Mouse (Mus musculus) intestine, embryonic 16.5 days (tissue): Measurements from ENCODE around the gene Pask. TPM values are rescaled to one million over a fixed set of nuclear protein-coding genes. Genes with fewer than 3 reads are reported as not detected.

ENCODE experiments used
- ATAC-seq: fragments of 200-750 bp; cut with Nextera tagmentation; 2 replicates; pipeline ENCODE4 v1.8.0; 2017; ENCODE audit warnings: moderate TSS enrichment, moderate library complexity
- H3K27ac ChIP-seq: fragments of 300-500 bp; sonication (generic); 2 replicates; pipeline ENCODE4 v1.5.1; 2014; ENCODE audit warnings: mild to moderate bottlenecking, low read length
- H3K27me3 ChIP-seq: fragments of 300-500 bp; sonication (generic); replicated peaks from 2 replicates; pipeline ENCODE4 v1.6.1; 2014; ENCODE audit warnings: low read length, control low read depth, mixed read lengths; ENCODE audit not compliant: control insufficient read depth, insufficient read depth
- H3K36me3 ChIP-seq: fragments of 300-500 bp; sonication (generic); 2 replicates; pipeline ENCODE4 v1.6.1; 2014; ENCODE audit warnings: low read length, control low read depth; ENCODE audit not compliant: control insufficient read depth, insufficient read depth
- H3K4me1 ChIP-seq: fragments of 300-500 bp; sonication (generic); 2 replicates; pipeline ENCODE4 v1.6.1; 2014; ENCODE audit warnings: low read length, control low read depth, mixed read lengths; ENCODE audit not compliant: control insufficient read depth, insufficient read depth
- H3K4me2 ChIP-seq: fragments of 300-500 bp; sonication (generic); 2 replicates; pipeline ENCODE4 v1.6.1; 2014; ENCODE audit warnings: low read depth, low read length, control low read depth
- H3K4me3 ChIP-seq: fragments of 300-500 bp; sonication (generic); 2 replicates; pipeline ENCODE4 v1.5.1; 2014; ENCODE audit warnings: mild to moderate bottlenecking, low read length
- H3K9ac ChIP-seq: fragments of 300-500 bp; sonication (generic); 2 replicates; pipeline ENCODE4 v1.6.1; 2014; ENCODE audit warnings: low read depth, low read length
- H3K9me3 ChIP-seq: fragments of 300-500 bp; sonication (generic); 2 replicates; pipeline ENCODE4 v1.6.1; 2016; ENCODE audit warnings: low read length, control low read depth; ENCODE audit not compliant: control insufficient read depth
- WGBS: fragments of 180-500 bp; shearing (Covaris S2); extraction: QIAGEN DNeasy Blood & Tissue Kit; methylation state at CpG from one replicate; pipeline ENCODE4 v1.1.7; 2014; 5-methylcytosine and 5-hydroxymethylcytosine counted together
- polyA plus RNA-seq: library from polyadenylated mRNA; unstranded; fragments of >200 nt; fragmentation: Nextera tagmentation; extraction: Ambion mirVana; gene quantifications from 2 replicates; pipeline ENCODE4 v1.2.1, GENCODE M21; 2015

Pask gene
- polyA plus RNA-seq, 1 experiment from 2014 or later: 7.8 TPM

DNA sequence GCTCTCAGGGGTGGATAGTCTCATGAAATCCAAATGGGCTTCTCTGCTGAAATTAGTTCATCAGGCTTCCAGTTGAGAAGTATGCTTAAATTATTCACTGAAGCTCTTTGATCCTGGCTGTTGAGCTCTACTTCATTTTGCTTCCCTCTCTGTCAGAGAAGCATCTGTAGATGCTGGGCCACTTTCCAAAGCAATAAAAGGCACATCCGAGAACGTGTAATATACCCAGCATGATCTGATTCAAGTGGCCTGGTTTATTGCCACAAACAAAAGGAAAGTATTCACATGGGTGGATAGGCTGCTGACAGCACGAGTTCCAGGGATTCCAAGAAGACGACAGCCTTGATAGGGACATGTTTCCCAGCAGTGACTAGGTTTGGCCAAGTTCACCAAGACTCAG is 6.4 kb upstream of the Pask start:
- peaks cover 9% of the 10 kb centered on the region for H3K36me3 ChIP-seq
- no peak overlapping the region for H3K27ac ChIP-seq
- no peak overlapping the region for H3K4me2 ChIP-seq
- H3K4me3 ChIP-seq: no peak overlapping the region
- ATAC-seq: no peak
- H3K9ac ChIP-seq: no peak overlapping the region
- H3K9me3 ChIP-seq: no peaks in the 10 kb centered on the region
- 76% methylated on average over 4 of the region's 4 CpGs for WGBS
- H3K27me3 ChIP-seq: no peaks in the 10 kb centered on the region
- H3K4me1 ChIP-seq: peaks cover under 1% of the 10 kb centered on the region

DNA sequence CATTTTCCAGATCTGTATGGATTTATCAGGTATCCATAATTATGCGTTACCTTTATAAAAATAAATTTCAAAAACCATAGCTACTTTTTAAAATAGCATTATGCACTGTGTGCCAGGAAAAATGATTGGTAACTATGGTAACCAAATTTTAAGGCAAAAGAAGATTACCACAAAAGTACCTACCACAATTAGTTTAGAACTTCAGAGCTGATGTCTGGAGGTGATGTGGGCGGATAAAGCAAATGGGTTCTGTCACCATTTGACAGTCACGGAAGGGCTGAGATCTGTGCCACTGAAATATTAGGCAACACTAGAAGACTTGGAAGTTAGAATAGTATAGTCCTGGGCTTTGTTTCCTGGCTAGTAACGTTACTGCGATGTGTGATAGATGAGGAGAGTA is 3.9 kb upstream of the Pask start:
- Histone ChIP-seq H3K4me2 (no peak overlapping the region), H3K36me3 (no peaks in the 10 kb centered on the region), H3K27ac (no peak overlapping the region), H3K9ac (no peak overlapping the region), H3K4me3 (no peak overlapping the region), H3K4me1 (peaks cover 6% of the 10 kb centered on the region), H3K27me3 (no peaks in the 10 kb centered on the region), H3K9me3 (no peaks in the 10 kb centered on the region)
- no peak for ATAC-seq
- 92% methylated on average over 5 of the region's 5 CpGs for WGBS

DNA sequence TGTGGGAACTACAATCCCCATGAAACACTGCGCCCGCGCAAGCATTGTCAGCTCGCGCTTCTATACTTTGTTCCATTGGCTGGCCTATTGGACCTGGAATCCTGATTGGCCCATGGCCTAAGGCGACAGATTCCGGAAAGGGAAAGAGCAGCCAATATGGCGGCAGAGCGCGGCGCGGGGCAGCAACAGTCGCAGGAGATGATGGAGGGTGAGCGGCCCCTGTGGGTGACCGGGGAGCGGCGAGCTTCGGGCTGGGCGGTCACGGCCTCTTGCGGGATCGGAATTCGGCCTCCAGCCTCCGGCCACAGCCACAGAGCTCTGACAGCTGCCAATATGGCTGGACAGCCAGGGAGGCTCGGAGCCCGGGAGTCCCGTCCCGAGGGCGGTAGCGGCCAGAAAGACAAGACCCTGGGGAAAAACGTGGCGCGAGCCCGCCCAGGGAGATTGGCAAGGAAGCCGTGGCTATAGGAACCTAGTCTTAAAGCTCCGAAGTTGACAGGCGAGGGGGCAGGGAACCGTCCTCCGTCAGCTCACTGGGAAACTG is 294 bp upstream of the Pask start:
- H3K4me3 ChIP-seq: peak overlapping the region; percentile 98
- no peaks in the 10 kb centered on the region for H3K36me3 ChIP-seq
- peak; percentile 96 for ATAC-seq
- H3K27me3 ChIP-seq: no peaks in the 10 kb centered on the region
- H3K27ac ChIP-seq: peak overlapping the region; percentile 51; the same call in 1 of the 2 replicates
- H3K9ac ChIP-seq: peak overlapping the region; percentile 93
- H3K4me2 ChIP-seq: peak overlapping the region; percentile 83
- peaks cover 10% of the 10 kb centered on the region for H3K4me1 ChIP-seq
- under 1% methylated on average over 39 of the region's 39 CpGs for WGBS
- H3K9me3 ChIP-seq: no peaks in the 10 kb centered on the region

DNA sequence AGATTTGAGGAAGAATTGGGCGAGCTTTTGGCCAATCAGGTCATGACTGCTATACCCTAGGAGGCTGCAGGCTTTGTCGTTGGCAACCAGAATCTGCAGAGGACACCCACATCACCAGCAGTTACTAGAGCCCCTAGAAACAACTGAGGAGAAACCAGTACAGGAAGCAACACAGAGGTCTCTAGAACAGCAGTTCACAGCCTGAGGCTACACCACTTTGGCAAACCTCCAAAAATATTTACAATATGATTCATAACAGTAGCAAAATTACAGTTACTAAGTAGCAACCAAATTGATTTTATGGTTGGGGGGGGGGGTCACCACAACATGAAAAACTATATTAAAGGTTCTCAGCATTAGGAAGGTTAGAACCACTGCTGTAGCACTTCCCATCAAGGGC is 8.7 kb downstream of the Pask start:
- 78% methylated on average over 2 of the region's 2 CpGs for WGBS
- Histone ChIP-seq H3K36me3 (peaks cover 6% of the 10 kb centered on the region; the same call in 1 of the 2 replicates), H3K4me2 (no peak overlapping the region), H3K9ac (no peak overlapping the region), H3K9me3 (no peaks in the 10 kb centered on the region), H3K4me1 (no peaks in the 10 kb centered on the region), H3K27me3 (no peaks in the 10 kb centered on the region), H3K27ac (no peak overlapping the region), H3K4me3 (no peak overlapping the region)
- ATAC-seq: no peak

GRCm38 (mm10) chr1:93326446-93326845 is 16.8 kb downstream of the Pask start:
- ATAC-seq: no peak
- H3K4me3 ChIP-seq: no peak overlapping the region
- no peak overlapping the region for H3K9ac ChIP-seq
- H3K4me1 ChIP-seq: no peaks in the 10 kb centered on the region
- 86% methylated on average over 3 of the region's 3 CpGs for WGBS
- H3K4me2 ChIP-seq: no peak overlapping the region
- no peaks in the 10 kb centered on the region for H3K9me3 ChIP-seq
- H3K36me3 ChIP-seq: peaks cover 4% of the 10 kb centered on the region; the same call in 1 of the 2 replicates
- H3K27me3 ChIP-seq: no peaks in the 10 kb centered on the region
- no peak overlapping the region for H3K27ac ChIP-seq

DNA sequence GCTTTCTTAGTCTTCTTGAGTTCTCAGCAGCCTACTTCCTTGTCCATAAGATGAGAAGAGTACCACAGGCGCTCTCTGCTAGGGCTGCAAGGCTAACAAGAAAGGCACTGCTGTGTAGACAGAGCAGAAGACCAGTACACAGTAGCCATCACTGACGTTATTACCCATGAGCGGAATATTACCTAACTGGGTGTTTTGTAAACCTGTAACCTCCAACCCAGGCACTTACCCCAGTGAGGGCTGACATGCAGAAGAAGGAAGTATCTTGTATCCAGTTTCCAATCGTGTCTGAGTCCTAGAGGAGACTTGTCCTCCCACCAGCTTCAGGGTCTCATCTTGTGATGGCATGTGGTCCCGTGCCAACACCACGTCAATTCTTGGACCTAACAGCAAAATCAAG is 19.3 kb downstream of the Pask start:
- Histone ChIP-seq H3K9me3 (no peaks in the 10 kb centered on the region), H3K4me2 (no peak overlapping the region), H3K9ac (no peak overlapping the region), H3K27ac (no peak overlapping the region), H3K4me1 (no peaks in the 10 kb centered on the region), H3K36me3 (peaks cover 9% of the 10 kb centered on the region; the same call in 1 of the 2 replicates), H3K27me3 (no peaks in the 10 kb centered on the region), H3K4me3 (no peak overlapping the region)
- ATAC-seq: no peak
- WGBS: 89% methylated on average over 6 of the region's 6 CpGs

- Histone ChIP-seq H3K4me3 (peak within 1 kb of the TSS; percentile 84), H3K9ac (peak within 1 kb of the TSS; percentile 79), H3K4me1 (peaks cover 7% of the 10 kb centered on the region), H3K4me2 (peak within 1 kb of the TSS; percentile 74), H3K27ac (no peak within 1 kb of the TSS), H3K27me3 (no peaks in the 10 kb centered on the region), H3K36me3 (no peaks in the 10 kb centered on the region), H3K9me3 (no peaks in the 10 kb centered on the region)
- ATAC-seq: peak; percentile 97
- 7% methylated on average over 36 of the region's 36 CpGs for WGBS
These were observed 37.5 kb downstream of the Pask start, which contains the start of gene Mterf4 for GRCm38 (mm10) chr1:93305581-93306337. Gene Mterf4 (minus strand): TSS chr1:93305915.

GRCm38 (mm10) chr1:93300578-93300977 is 42.7 kb downstream of the Pask start:
- no peaks in the 10 kb centered on the region for H3K27me3 ChIP-seq

GRCm38 (mm10) chr1:93299791-93300190 is 43.5 kb downstream of the Pask start:
- no peak overlapping the region for H3K4me3 ChIP-seq
- H3K27ac ChIP-seq: no peak overlapping the region
- 0 out of 2 replicates have a peak, but pooled peaks cover 7% of the 10 kb centered on the region for H3K36me3 ChIP-seq
- H3K9ac ChIP-seq: no peak overlapping the region
- H3K9me3 ChIP-seq: no peaks in the 10 kb centered on the region
- H3K4me2 ChIP-seq: no peak overlapping the region
- 0 out of 2 replicates have a peak, but pooled peaks have one; percentile 36 for ATAC-seq
- WGBS: 62% methylated on average over 4 of the region's 4 CpGs
- no peaks in the 10 kb centered on the region for H3K27me3 ChIP-seq
- peaks cover 3% of the 10 kb centered on the region for H3K4me1 ChIP-seq

More at GRCm38 (mm10) chr1:93300578-93300977, 42.7 kb downstream of the Pask start:
- no peak overlapping the region for H3K4me3 ChIP-seq
- peaks cover 7% of the 10 kb centered on the region for H3K4me1 ChIP-seq
- ATAC-seq: no peak
- H3K9me3 ChIP-seq: no peaks in the 10 kb centered on the region
- no peak overlapping the region for H3K4me2 ChIP-seq
- no peak overlapping the region for H3K9ac ChIP-seq
- WGBS: 96% methylated on average over 3 of the region's 3 CpGs
- 0 out of 2 replicates have a peak, but pooled peaks cover 7% of the 10 kb centered on the region for H3K36me3 ChIP-seq
- H3K27ac ChIP-seq: no peak overlapping the region
